Mouse (Mus musculus): ENCODE results near the gene Zcrb1.
A peak's percentile ranks its signal among the peaks of the same experiment; 100 is the strongest.

Gene Zcrb1

GRCm38 (mm10) chr15:93368558-93368957 lies 29.6 kb downstream of the Zcrb1 start:
- DNase-seq, result no peak

- DNase-seq, result no peak
Measured at GRCm38 (mm10) chr15:93365561-93365960, 32.6 kb downstream of the Zcrb1 start.

GRCm38 (mm10) chr15:93358346-93359095 lies 39.6 kb downstream of the Zcrb1 start:
- no peak for DNase-seq

- DNase-seq, result no peak
Measured at GRCm38 (mm10) chr15:93340630-93341379, 57.3 kb downstream of the Zcrb1 start.

GRCm38 (mm10) chr15:93336925-93337761 lies 61.0 kb downstream of the Zcrb1 start, which contains the start of gene Yaf2:
Yaf2 (minus strand) TSS chr15:93336935.
- DNase-seq, result peak; percentile 23 to 73

GRCm38 (mm10) chr15:93336658-93336924 lies 61.5 kb downstream of the Zcrb1 start:
- peak in 1 of 2 experiments; percentile 77 for DNase-seq

Data from thymus, adult 18-20 months (tissue).